Mouse (Mus musculus): ENCODE results near the gene Zfp422.

GRCm38 (mm10) chr6:116666085-116666750 lies 37.4 kb upstream of the Zfp422 start:
- TF ChIP-seq GATA1 (IDR thresholded peaks at IDR 0.05; ENCODE audit: borderline replicate concordance, low read length) (no peak), FLI1 (IDR thresholded peaks at IDR 0.05; ENCODE audit: low read length) (no peak)
